Mouse (Mus musculus): Measurements from ENCODE around the gene Gkn3.

DNA sequence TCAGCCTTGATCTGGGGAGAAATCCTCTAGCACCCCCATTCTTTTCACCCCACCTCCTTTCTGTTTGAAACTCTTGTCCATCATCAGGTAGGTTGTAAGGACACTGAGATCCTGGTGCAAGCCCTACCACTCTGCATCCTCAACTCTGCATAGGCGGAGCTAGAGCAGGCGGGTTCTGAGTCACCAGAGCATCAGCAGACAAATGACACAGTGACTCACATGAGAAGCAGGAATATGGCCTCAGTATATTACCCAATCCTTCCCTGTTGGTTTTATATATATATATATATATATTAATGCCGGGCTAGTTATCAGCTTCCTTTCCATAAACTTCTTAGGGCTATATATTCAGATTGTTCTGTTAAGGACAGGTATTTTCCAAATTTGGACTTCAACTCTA, 47.1 kb upstream of the Gkn3 start:
- TF ChIP-seq EP300 (IDR thresholded peaks at IDR 0.05) (no peak), CTCF (IDR thresholded peaks at IDR 0.05) (no peak)

Data from lung, postnatal 0 days (tissue).